Mouse (Mus musculus): ENCODE results near the gene March9.

GRCm38 (mm10) chr10:127016488-127016887, 43.5 kb downstream of the March9 start:
- TF ChIP-seq CTCF (IDR thresholded peaks at IDR 0.05; ENCODE audit: low read depth), result peak; percentile 42
- no peak for TF ChIP-seq EP300 (IDR thresholded peaks at IDR 0.05; ENCODE audit: low read depth)

Data from heart, postnatal 0 days (tissue).